Mouse (Mus musculus) heart, adult 11 months (tissue): ENCODE data around the gene Wdr31.

Experiments
- DNase-seq: peaks from one replicate; pipeline ENCODE4 v3.0.0; 2022

The Wdr31 gene

DNA sequence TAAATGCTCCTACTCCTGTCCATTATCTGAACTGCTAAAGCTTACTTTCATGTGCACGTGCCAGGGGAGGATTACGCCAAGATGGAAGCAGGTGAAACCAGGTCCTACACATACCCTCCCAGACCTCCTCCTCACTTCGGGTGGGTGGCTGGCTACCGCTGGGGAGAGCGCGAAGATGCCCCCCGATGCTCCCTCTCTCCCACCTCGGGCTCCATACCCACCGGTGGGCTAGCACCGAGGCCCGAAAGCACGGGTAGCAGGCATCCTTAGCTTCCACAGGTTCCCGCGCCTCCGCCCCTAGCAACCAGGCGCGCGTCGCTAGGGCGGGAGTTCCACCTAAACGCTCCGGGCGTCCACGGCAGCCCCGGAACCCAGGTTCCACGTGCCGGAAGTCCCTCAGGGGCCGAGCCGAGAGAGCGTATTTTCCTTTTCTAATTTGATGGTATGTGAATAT is at the start of gene Wdr31:
Gene Wdr31, minus strand, starts transcription at position 299 of the 454 bp plus-strand sequence.
- DNase-seq = peak; percentile 94

DNA sequence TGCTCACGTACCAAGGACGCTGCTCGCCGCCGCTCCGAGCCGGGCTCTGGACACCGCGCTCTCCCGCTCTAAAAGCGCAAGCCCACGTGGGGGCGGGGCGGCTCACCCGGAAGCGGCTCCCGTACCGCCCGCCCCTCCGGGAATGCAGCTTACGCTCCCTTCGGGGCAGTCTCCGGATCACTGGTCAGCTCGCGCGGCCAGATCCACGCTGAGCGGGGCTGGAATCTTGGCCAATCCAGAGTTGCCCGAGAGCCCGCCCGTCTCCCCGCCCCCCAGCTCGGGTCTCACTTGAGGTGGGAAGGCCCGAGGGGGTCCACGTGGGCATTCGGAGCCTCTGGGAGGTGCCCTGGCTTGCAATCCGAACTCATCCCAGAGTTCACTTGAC is 49.1 kb upstream of the Wdr31 start, which contains the start of gene Alad:
Gene Alad, minus strand, starts transcription at position 70 of the 385 bp plus-strand sequence.
- DNase-seq = peak; percentile 99

- DNase-seq = no peak
Observed at GRCm38 (mm10) chr4:62519122-62519848, 48.6 kb upstream of the Wdr31 start.

DNA sequence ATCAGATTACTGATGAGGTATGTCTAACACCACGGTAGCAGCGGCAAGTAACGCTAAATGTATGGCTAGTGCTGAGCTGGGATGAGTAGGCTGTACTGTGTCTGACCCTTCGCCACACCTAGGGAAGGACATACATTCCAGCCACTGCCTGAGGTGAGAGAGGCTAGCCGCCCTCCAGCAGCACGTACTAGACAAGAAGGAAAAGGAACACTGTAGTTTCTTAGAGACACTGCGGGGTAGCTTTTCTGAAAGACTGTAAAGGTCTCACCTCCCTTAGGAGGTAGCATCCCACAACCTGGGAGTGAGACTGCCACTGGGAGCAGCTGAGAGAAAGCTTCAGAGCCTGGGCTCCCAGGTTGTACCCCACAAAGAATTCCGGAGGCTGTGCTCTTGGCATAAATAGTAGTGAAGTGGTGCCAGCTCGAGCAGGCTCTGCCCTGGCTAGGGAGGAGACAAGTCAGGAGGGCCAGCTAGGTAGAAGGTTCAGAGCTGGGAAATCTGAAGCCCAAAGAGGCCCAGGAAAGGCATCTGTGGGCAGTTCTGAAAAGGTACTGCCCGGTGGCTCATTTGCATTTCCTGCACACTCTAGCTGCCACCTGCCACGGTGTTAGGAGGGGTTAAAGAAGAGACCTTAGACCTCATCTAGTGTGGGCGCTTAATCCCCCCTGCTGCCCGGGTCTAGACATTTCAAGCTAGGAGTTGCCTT is 47.9 kb upstream of the Wdr31 start:
- DNase-seq = peak; percentile 96

DNA sequence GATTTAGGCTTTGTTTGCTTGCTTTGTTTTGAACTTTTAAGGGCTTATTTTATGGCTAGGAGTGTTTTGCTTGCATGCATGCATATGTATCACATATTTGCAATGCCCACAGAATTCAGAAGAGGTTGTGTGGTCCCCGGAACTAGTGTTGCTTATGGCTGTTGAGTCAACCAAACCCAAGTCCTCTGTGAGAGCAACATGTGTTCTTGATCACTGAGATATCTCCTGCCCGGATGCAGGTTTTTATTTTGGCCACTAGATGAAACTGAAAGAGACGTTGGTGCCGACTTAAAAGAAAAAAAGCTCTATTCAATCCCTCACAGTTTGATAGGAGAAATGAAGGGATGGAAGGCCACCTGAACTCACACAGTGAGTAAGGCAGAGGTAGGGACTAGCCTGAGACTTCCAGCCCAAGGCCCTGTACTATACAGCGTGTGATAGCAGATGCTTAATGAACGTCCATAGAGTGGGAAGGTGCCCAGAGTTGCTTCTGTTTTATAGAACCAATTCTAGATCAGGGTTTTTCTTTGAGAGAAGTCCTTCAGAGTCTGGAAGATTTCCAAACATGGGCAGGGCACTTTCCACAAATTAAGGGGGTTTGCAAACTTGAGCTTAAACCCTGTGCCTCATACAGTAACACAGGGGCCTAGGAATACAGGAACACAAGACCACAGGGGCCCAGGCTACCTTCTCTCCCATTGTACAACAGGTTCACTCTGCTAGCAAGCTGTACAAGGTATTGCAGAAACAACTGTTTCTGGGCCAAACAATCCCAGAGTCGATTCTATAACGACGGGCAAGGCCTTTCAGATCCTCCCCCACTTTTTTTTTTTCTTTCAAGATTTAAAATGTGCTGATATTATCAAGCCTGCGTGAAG is 47.1 kb upstream of the Wdr31 start:
- peak; percentile 88 for DNase-seq

GRCm38 (mm10) chr4:62517046-62517445 is 46.4 kb upstream of the Wdr31 start:
- peak; percentile 92 for DNase-seq

DNA sequence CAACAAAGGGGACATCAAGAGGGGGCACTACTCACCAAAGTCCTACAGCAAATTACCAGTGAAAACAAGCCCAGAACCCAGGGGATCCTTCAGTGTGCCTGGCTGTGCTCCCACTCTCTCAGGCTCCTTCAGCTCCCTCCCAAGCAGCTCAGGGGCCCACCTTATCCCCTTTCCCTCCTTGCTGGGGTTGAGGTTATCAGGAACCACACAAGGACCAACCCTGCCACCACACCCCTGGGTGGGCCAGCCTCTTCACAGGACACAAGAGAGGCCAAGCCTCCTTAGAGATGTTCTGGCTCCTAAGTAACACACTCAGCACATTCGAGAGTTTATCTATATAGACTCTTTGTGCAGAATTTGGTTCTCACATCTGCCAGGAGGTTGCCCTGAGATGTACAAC is 45.9 kb upstream of the Wdr31 start:
- peak; percentile 92 for DNase-seq

DNA sequence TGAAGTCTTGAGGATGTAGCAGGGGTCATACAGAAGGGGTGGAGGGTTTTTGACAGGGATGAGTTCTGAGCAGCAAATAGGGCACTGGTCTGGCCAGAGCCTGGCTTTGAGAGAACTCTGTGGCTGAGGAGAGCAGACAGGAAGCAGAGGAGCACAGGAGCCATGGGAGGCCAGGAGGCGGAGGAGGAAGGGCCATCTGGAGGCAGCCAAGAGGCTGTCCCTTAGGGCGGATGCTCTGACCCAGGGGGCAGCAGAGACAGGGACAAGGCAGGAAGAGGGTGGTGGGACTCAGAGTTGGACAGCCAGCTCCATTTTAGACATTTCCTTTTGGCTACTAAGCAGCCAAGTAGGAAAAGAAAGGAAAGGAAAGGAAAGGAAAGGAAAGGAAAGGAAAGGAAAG is 45.4 kb upstream of the Wdr31 start:
- peak; percentile 99 for DNase-seq

DNA sequence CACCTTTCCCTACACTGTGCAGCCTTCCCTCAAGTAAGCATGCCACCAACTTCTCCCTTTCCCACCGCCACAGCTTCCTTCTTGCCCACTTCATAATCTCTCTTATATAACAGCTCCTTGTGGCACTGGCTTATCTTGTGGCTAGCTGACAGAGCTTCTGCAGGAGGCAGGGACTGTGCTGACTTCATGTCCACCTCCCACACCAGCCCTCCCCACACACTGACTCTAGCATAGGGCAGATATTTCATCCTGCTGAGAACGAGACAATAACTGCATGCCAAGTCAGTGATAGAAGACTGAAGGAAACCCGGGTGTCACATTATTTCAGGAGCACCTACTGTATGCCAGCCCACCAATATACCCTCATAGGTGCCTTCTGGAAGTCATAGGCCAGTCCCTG is 44.8 kb upstream of the Wdr31 start:
- DNase-seq = peak; percentile 94

DNA sequence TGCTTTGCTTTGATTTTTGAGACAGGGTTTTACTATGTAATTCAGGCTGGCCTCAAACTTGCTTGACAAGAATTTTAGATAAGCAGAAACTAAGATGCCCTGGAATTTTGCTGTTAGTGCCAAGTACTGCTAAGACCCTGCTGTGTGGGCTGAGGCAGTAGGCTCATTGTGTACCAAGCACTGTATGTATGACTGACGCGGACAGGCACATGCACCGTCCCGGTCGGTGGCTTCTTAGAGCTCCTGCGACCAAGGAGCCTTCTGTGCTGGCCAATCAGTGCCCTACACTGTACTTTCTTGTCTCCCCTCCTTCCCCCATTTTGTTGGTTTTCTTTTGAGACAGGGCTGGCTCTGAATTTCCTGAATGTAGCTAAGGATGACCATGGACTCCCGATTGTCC is 44.3 kb upstream of the Wdr31 start:
- no peak for DNase-seq

- DNase-seq = peak; percentile 91
Observed at GRCm38 (mm10) chr4:62513998-62514506, 43.4 kb upstream of the Wdr31 start.

DNA sequence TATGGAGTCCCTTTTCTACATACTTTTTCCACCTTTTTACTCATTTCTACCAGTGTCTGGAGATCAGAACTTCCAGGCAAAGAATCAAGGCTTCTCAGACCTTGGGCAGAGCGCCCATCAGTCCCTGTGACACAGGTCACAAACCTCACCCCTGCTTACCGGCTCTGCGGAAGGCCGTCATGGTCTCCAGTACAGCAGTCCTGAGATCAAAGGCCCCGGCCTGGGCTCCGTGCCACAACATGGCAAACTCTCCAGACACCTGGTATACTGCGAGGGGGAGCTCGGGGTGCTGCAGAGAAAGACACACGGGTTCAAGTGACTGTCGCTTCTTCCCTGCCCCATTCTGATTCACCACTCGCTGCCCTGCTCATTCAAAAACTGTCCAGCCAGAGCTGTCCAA is 39.2 kb upstream of the Wdr31 start:
- DNase-seq = peak; percentile 94

GRCm38 (mm10) chr4:62508839-62509238 is 38.1 kb upstream of the Wdr31 start:
- peak; percentile 85 for DNase-seq

DNA sequence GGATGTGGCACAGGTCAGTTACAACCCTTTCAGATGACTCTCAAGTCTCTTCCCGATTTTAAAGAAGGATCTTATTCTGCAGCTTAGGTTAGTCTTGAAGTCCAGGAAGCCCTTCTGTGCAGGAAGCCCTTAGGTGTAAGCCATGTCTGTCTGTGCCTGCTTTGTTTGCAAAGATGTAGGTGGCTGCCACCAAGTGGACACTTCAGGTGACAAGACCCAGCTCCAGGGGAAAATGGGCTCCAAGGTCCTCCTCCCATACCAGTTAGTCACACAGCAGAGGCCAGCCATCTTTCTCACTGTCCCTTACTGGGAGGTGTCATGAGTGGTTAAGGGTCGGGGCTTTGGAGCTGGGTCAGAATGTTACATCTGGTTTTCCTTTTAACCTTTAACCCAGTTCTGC is 36.1 kb upstream of the Wdr31 start:
- DNase-seq = peak; percentile 92

DNA sequence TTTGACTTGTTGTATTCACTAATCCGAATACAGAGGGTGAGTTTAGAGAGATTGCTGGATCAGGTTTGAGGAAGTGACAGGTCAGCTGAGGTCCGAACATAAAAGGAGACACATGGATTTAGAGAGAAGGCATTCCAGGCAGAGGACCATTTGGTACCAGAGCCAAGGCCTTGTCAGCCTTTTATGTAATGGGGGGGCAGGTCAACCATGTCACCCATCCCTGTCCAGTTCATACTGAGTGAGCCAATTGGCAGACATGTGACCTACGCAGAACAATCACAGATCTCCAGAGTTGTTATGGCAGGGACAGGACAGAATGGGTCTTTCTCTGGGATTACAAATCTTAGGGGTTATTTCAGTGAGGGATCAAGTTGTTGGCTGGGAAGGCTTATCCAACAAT is 35.3 kb upstream of the Wdr31 start:
- DNase-seq = peak; percentile 91

DNA sequence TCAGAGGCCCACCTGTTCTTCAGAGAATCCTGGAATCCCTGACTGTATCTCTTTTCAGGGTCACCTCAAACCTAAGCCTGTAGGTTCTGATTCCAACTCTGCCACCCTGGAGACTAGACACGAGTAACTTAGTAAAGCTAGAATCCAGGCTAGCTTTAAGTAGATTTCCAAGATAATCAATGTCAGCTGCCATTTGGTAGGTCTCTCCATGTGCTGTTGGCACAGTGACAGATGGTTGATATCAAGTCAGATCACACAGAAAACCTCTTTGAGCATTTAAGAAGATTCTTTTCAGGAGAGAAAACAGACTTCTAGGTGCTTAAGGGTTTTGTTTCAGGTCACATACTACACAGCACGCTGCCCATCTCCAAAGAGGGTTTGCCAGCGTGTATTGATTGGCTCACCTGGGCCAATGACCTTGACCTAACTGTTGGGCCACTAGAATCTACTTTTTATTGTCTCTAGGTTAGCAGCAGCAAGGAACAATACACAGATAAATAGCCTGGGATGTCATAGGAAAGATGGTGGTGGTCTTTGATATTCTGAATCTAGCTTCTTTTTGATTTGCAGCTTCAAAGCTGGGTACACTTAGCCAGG is 32.8 kb upstream of the Wdr31 start, which contains the start of gene Hdhd3:
Gene Hdhd3, minus strand, starts transcription at position 94 of the 597 bp plus-strand sequence.
- no peak for DNase-seq

GRCm38 (mm10) chr4:62502969-62503368 is 32.3 kb upstream of the Wdr31 start:
- peak; percentile 91 for DNase-seq

DNA sequence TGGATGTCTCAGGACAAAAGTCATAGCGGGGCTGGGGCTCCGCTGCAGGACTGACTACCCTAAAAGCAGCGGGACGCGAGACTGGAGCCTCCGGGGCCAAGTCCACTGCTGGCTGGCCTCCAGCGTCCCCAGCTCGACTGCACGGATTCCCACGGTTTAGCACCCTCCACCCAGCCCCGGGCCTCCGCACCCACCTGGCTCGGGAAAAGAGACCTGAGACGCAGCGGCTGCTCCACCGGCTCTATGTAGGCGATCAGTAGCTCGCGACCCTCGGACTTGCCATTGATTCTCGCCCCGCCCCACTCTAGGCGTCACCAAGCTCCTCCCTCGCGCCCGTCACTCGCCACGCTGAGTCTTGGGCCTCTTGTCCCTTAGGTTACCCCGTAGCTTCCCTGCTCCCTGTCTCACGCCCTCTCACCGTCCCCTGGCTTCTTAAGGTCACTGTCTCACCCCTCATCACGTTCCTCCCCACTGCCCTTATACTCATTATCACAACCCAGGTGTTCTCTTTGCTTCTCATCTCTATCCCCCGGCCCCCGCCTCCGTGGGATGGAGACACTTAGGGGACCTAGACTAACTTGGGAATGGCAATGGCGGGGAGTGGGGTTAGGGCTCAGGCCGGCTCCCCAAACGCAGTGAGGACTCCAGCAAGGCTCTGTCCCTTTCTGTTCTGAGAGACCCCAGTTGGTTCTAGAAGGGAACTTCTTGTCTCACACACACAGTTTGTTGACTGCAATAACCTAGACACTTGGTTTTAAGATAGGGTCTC is 31.5 kb upstream of the Wdr31 start:
- peak; percentile 99 for DNase-seq

DNA sequence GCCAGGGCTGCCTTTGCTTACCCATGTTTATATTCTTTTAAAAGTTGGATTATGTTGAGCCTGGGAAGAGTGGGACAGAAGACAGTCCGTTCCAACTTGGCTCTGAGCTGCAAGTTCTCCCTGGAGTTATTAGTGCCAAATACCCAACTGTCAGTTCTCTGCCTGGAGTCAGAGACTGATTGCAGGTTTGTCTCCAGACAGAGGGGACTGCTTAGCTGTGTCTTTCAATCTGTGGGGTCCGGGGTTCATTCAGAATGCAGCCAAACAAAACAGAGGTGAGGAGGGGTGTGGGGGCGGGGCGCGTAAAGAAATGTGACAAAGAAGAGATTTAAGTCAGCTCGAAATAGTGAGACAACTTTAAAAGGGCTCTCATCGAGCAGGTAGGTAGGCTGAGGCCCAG is 30.8 kb upstream of the Wdr31 start:
- peak; percentile 91 for DNase-seq

DNA sequence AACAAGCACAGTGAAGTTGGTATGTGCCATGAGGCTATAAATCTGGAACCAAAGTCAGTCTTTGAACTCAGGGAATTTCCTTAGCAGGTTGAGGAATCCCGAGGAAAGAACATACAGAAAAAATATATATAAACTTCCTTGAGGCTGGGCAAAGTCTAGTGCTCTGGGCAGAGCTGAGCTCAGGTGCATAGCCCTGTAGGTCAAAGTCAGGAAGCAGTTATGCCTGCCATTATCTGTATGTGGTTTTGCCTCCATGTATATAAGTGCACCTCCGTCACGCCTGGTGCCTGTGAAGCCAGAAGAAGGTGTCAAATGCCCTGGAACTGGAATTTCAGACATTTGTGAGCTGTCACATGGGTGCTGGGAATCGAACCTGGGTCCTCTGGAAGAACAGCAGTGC is 30.1 kb upstream of the Wdr31 start:
- peak; percentile 87 for DNase-seq

DNA sequence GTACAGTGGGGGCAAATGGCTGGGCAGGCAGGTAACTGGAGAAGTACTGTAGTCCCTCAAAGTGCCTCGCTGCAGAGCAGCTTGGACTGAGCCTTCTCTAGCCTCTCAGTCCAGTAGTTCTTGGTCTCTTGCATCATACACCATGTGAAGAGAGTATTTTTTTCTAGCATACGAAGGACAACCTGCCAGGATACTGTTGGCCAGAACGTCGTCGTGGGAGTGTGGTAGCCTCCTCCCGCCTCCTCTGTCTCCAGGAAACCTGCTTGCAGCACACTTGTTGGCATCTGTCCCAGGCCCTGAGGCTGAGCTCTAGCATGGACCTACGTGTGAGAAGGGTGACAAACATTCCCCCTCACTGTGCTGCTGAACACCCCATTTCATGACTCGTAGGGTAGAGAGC is 26.1 kb upstream of the Wdr31 start:
- peak; percentile 95 for DNase-seq

DNA sequence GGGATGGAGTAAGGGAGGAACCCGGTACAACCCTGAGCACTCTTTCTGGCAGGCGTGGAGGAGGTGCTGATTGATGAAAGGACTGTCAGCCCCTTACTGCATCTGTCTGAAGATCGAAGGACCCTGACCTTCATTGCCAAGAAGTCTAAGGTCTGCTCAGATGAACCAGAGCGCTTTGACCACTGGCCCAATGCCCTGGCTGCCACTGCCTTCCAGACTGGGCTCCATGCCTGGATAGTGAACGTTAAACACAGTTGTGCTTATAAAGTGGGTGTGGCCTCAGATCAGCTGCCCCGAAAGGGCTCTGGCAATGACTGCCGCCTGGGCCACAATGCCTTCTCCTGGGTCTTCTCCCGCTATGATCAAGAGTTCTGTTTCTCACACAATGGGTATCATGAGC is 25.2 kb upstream of the Wdr31 start:
- peak; percentile 93 for DNase-seq
